Mouse (Mus musculus) cerebellum, postnatal 10 days (tissue): ENCODE measurements around the gene Sema4g.

Experiments used
- DNase-seq, 2 experiments: peaks; one replicate each; pipeline ENCODE4 v3.0.0; 2021; ENCODE audit warnings: mixed read lengths in 2 of 2

Sema4g gene

DNA sequence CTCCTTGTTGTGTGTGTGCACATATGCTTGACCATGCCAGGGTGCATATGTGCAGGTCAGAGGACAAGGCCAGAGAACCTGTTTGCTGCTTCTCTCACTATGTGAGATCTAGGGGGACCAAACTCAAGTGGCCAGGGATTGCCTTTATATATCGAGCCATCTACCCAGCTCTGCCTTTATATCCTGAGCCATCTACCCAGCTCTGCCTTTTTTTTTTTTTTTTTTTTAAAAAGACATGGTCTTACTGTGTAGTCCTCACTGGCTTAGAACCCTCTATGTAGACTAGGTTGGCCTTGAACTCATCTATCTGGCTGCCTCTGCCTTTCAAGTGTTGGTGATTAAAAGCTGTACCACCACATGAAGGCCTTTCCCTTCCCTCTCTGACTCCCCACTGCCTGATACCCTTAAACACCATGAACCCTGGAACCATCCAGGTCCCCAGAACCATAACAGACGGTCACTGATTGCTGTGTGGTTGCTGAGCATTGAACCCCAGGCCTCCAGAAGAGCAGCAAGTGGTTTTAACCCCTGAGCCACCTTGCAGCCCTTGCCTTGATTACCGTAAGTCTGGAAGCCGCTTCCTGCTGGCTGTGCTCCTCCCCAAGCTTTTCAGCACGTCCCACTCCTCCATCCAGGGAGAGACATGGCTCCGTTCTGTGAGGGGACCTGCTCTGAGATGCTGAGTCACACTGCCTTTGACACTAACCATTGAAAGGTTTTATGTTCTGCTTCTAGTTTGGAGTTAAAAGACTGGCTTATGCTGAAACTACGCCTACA is 15.0 kb downstream of the Sema4g start:
- no peak for DNase-seq

GRCm38 (mm10) chr19:45005444-45005843 is 16.5 kb downstream of the Sema4g start, which contains the start of gene Twnk:
Twnk (plus strand) TSS chr19:45005663.
- DNase-seq: peak; percentile 58 to 59

DNA sequence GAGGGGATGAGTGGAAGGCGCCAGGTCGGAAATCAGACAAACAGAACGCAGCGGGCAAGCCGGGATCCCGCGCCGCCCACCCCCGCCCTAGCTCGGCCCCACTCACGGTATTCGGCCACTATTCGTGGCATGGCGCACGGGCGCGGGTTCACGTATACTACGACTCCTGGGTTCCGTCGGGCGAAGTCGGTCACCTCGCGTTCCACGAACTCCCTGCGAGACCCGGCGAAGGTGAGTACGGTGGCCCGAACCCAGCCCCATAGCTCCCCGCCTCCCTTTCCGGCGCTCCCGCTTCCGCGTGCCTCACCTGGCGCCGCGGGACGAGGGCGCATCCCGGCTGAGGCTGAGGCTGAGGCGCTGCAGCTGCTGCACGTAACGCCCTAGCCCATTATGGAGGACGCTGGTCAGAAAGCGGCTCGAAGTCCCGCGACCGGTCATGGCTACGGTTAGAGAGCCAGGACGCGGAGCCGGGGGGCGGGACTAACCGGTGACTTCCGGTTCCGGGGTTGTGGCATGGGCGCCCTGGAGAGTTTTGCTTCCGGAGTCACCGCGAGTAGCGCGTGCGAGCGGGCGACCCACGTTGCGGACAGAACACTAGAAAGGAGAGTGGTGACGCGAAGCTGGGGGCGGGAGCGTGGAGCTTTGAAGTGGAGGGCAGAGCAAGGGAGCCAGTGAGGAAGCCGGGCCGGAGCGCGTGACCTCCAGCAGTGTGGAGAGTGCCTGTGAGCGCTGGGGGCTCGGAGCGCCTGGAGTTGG is 17.2 kb downstream of the Sema4g start, which contains the start of gene Mrpl43:
Gene Mrpl43, minus strand, starts transcription at position 486 of the 756 bp plus-strand sequence.
- DNase-seq: peak; percentile 98 to 100

DNA sequence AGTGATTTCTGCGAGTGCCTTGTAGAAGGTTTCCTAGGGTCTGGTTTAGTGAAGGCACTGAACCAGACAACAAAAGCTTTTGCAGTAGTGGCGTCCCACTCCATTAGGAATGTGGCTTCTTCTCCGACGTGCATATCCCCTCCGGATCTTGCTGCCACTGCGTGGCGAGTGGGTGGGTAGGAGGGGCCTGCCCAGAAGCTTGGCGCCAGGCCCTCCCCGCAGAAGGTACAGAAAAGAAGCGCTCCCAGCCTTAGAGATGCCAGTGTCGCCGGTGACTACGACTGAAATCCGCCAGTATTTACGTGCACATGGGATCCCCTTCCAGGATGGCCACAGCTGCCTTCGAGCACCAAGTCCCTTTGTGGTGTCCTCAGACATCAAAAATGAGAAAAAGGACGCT is 18.1 kb downstream of the Sema4g start:
- peak; percentile 42 to 56 for DNase-seq

GRCm38 (mm10) chr19:45007425-45008191 is 18.7 kb downstream of the Sema4g start:
- peak; percentile 46 for DNase-seq

- DNase-seq: no peak
Observed at GRCm38 (mm10) chr19:45010646-45011045, 21.7 kb downstream of the Sema4g start.

GRCm38 (mm10) chr19:45012219-45012618 is 23.3 kb downstream of the Sema4g start:
- DNase-seq: peak; percentile 52 to 55

GRCm38 (mm10) chr19:45012636-45013035 is 23.7 kb downstream of the Sema4g start:
- peak in 1 of 2 experiments; percentile 56 for DNase-seq

DNA sequence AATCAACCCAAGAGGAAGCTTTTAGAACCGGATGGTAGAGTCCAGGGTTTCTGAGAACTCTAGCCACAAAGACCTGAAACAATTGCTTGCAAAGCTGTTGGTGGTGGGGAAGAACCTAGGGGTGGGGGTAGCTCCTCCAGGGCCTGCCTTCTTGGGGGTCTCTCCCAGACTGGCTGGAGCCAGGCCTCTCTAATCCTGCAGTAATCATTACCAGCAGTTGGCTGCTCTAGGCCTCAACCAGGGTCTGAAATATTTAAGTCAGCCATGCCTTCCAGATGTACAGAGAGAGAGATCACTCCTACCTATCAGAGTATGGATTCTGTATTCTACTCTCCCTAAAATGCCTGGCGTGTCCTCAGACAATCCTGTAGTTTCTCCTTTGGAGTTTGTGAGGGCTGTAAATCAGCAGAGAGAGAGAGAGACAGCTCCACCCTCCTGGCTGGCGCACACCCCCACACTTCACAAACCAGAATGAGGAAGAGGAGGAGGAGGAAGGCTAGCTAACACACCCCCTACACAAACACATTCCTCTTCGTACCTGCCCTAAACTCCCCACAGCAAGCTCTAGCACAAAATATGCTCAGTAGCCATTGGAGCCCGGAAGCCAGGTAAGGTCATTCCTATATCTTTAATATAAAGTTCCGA is 24.8 kb downstream of the Sema4g start:
- no peak for DNase-seq

GRCm38 (mm10) chr19:45014335-45014971 is 25.6 kb downstream of the Sema4g start, which contains the start of gene Lzts2:
Lzts2 (plus strand) TSS chr19:45014414.
- DNase-seq: no peak

- DNase-seq: peak; percentile 71 to 73
Observed at GRCm38 (mm10) chr19:45014981-45015402, 26.1 kb downstream of the Sema4g start.

GRCm38 (mm10) chr19:45015518-45016281 is 26.8 kb downstream of the Sema4g start:
- peak; percentile 67 to 72 for DNase-seq

DNA sequence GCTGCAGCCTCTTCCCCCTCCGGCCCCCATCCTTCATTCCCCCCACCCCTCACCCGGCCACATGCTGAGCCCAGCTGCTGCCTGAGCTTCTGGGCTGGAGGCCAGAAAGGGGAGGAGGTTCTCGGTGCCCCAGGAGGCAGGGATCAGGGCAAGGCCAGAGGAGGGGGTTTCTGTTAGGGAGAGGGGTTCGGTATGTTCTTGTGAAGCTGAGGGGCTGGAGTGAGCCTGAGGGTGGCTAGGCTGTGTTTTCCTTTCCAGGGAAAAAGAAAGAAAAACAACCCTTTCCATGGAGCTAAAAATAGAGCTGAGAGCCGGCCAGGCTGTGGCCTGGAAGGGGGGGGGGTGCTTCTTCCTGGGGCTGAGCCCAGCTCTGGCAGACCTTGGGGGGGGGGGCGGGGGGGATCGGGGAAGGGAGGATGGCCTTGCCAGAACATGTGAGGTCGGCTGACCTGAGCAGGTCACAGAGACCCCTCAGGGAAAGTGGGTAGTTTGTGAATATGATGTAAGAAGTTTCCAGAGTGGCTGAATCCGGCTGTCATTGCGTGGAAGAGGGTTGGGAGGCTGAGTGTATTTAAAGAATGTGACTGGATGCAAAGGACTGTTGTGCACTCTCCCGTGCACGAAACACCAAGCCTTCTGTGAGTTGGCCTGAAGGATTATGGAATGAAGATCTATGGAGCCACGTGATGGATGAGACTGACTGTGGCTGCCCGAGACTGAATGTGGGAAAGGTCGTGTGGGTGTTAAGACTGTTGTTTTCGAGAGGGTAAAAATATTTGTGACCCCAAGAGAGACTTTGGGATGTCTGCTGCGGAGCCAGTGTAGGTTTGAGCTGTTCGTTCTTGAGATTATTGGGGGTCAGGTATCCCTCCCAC is 27.7 kb downstream of the Sema4g start:
- DNase-seq: peak; percentile 96

DNA sequence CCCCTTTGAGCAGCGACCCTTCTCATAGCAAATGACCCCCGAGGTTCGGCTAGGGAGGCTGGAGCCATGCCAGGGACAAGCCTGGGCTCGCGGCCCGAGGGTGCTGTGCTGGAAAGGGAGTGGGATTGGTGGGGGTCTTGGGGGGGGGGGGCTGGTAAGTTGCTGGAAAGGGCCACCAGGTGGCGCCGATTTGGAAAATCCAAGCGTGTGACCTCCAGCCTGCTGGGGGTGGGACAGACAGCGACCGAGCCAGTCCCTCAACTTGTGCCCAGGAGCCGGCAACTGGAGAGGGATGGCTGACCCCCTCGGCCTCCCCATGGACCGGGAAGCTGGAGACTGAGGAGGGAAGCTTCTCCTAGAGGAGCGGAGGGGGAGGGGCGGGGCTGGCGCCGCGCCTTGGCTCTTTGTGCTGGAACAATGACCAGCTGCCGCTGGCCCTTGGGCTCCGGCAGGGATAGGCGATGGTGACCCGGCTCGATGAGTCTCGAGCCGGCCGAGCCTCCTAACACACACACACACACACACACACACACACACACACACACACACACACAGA is 28.4 kb downstream of the Sema4g start:
- peak; percentile 93 for DNase-seq

- DNase-seq: peak; percentile 93 to 96
Observed at GRCm38 (mm10) chr19:45017909-45018308, 29.0 kb downstream of the Sema4g start.

DNA sequence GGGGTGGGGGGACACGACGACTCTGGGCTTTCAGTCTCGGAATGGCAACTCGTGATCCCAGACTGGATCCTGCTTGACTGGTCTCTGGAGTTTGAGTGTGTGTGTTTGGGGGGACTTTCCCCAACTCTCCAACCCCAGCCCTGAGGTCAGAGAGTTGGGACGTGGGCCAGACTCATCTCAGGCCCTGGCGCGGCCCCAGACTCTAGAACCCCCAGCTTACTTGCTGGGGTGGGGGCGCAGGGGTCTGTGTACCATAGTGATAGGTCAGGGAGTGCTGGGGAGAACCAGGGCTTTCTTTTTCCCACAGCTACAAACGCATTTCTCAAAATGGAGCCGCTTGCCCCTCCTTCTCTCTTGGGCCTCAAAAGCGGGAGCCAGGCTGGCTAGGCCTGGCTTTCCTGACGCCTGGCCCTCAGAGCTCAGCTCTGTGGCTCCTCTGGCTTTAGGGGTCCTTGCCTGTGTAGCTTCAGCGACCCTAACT is 29.5 kb downstream of the Sema4g start:
- DNase-seq: peak; percentile 61 to 68

GRCm38 (mm10) chr19:45020348-45020747 is 31.4 kb downstream of the Sema4g start:
- DNase-seq: no peak

DNA sequence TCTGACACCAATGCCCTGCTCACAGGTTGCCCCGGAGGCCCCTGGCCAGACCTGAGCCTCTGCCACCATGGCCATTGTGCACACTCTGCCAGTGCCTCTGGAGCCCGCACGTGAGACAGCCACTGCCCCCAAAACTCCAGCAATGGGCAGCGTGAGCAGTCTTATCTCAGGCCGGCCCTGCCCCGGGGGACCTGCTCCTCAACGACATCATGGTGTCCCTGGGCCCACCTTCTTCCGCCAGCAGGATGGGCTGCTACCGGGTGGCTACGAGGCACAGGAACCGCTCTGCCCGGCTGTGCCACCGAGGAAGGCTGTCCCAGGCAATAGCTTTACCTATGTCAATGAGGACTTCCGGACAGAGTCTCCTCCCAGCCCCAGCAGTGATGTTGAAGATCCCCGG is 32.5 kb downstream of the Sema4g start:
- no peak for DNase-seq

DNA sequence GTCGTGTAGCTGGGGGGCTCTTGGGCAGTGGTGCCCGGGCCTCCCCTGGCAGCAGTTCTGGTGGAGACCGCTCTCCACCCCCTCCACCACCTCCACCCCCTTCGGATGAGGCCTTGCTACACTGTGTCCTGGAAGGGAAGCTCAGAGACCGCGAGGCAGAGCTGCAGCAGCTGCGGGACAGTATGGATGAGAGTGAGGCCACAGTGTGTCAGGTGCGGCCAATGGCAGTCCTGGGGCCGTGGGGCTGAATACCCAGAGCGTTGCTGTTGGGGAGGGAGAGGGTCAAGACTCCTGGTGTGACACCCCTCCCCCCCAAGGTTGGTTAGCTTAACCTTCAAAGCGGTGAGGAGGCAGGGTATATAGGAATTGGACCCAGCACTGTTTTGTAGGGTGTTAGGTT is 35.1 kb downstream of the Sema4g start:
- no peak for DNase-seq

GRCm38 (mm10) chr19:45024775-45025174 is 35.9 kb downstream of the Sema4g start:
- no peak for DNase-seq
